Mouse (Mus musculus): ENCODE results near the gene Olfr1216.

DNA sequence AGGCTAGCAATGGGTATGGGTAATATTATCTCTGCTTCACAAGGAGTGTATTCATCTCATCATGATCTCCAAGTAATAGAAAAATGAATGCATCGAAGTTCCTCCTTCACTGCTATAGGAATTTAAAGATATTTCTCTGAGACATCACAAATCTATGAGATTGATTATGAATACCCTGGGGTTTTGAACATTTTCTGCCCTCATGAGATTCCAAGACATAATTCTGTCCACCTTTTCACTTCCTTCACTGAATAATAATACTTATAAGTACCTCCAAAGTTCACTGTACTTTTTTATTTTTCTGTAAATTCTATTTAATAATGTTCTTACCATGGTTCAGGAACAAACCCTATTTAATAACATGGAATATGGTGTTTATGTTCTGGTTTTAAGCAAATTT lies 38.0 kb downstream of the Olfr1216 start, which contains the start of gene Gm13762:
- TF ChIP-seq CTCF (IDR thresholded peaks at IDR 0.05; ENCODE audit: insufficient read depth, low read depth, low read length) (no peak), POLR2A (IDR thresholded peaks at IDR 0.05; ENCODE audit: insufficient read depth, low read depth, low read length) (no peak)
